Comparison of ENCODE assay signal across 8 mouse cellular contexts in genomic region chr2:39373068-39373779, GRCm38 (mm10).
DNase-seq lines count a peak whose midpoint lies in the region; ATAC-seq lines count a peak whose summit lies in the region.

No protein-coding gene starts in this region.

- ATAC-seq in inflammation-experienced regulatory T-cells, adult 6 months = peak; percentile 95

- peak; percentile 97 for DNase-seq in adipocyte (ENCODE audit: low spot score)
- DNase-seq in embryo, embryonic 10 days (ENCODE audit: low spot score) = peak; percentile 95
- peak; percentile 80 for DNase-seq in gastrocnemius, postnatal 25 days
- DNase-seq in left cerebral cortex, adult 9 months (ENCODE audit: low spot score in 2 of 2) = peak; percentile 76 to 98
- peak; percentile 95 for DNase-seq in mesoderm, embryonic 11.5 days (ENCODE audit: low read depth, low spot score)
- peak; percentile 94 for DNase-seq in right cerebral cortex, postnatal 36 days (ENCODE audit: low spot score in 2 of 2)
- DNase-seq in urinary bladder, postnatal 4 days (ENCODE audit: low spot score in 2 of 2) = peak; percentile 84 to 89

Comparison
In these comparisons a context has a peak if more than half of its experiments do, and no peak if none do; other contexts are left out.
1. Peak in every context shown above with its lines: DNase-seq and ATAC-seq.